Mouse (Mus musculus) gastrocnemius, adult 18-20 months (tissue): ENCODE results near the gene Dmgdh. TPM values are rescaled to one million over a fixed set of nuclear protein-coding genes. Genes with fewer than 3 reads are reported as not detected.

ENCODE experiments used
- DNase-seq: peaks from one replicate; pipeline ENCODE4 v3.0.0; 2021; ENCODE audit warnings: low spot score
- total RNA-seq, 2 experiments: library from RNA; stranded (reverse); gene quantifications; 2 replicates each; pipeline ENCODE4 v1.2.3; 2021

Gene Dmgdh
- total RNA-seq, 2 experiments from 2014 or later: 0.14 TPM; not detected in 1

GRCm38 (mm10) chr13:93707271-93707670 is 33.0 kb downstream of the Dmgdh start:
- DNase-seq: no peak

GRCm38 (mm10) chr13:93710325-93710724 is 36.1 kb downstream of the Dmgdh start:
- no peak for DNase-seq

DNA sequence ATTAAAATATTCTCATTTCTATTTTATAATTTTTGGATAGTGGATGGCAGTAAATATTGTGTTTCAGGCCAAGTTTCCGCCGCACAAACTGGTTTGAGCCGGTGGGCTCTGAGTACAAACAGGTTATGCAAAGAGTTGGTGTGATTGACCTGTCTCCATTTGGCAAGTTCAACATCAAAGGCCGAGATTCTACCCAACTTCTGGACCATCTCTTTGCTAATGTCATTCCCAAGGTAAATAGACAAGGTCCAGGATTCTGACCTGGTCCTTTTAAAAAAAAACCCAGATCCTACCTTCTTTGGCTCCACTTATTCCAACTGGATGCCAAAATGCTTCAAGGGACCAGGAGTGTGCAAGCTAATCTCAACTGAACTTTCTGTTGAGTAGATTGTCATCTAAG is 37.0 kb downstream of the Dmgdh start:
- no peak for DNase-seq

DNA sequence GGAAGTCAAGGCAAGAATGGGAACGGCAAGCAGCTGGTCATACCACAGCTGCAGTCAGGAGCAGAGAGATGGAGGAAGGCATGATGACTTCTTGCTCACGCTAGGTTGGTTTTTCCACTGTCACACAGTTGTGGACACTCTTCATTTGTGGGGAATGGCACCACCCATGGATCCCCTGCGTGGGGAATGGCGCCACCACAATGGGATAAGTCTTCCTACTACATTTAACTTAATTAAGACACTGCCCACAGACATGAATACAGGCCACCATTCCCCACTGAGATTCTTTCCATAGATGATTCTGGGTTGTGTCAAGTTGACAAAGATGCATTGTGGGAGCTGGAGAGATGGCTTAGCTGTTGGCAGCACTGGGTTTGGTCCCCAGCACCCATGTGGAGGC is 38.1 kb downstream of the Dmgdh start:
- no peak for DNase-seq

DNA sequence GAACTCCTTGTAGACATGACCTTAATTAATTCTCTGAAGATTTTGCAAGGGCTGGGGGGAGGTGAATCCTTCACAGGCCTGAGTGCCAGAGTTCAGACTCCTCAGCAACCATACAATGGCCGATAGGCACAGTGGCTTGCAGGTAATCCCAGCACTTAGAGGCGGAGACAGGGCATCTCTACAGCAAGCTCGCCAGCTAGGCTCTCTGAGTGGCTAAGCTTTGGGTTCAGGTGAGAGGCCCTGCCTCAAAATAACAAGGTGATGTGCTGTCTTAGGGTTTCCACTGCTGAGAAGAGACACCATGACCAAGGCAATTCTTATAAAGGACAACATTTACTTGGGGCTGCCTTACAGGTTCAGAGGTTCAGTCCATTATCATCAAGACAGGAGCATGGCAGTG is 39.6 kb downstream of the Dmgdh start:
- DNase-seq: no peak

DNA sequence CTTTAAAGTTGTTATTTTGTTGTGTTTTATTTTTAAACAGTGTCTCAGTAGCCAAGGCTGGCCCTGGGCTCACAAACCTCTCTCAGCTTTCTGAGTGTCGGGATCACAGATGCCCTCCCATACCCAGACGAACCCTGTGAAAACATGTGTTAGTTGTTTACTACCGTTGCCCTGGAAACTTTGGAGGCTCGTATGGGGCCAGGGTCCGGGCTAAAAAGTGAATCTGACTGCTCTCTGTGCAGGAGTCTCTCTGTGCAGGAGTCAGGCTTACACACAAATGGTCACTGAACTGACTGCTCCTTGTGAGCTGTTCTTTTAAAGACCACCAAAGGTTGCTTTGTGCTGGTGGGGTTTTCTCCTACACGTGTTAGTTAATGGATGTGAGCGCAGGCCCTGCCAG is 42.9 kb downstream of the Dmgdh start:
- no peak for DNase-seq

- DNase-seq: peak; percentile 51
These were observed 44.7 kb downstream of the Dmgdh start for GRCm38 (mm10) chr13:93718948-93719347.

DNA sequence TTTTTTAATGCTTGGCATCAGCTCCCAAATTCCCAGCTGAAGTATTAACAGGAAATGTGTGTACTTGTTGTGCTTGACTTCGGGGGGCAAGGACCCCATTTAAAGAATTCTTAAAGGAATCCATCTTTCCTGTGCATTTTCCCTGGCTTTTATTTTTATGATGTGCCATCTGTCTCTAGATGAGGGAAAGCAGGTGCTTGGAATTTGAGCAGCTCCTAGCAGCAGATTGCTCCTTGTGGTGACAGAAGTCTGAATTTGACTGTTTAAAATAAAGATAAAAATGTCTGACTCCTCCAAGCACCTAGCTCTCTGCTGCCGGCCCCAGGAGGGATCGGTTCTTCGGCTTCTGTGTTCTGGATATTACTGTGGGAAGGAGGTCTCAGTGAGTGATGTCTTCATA is 47.7 kb downstream of the Dmgdh start:
- no peak for DNase-seq

DNA sequence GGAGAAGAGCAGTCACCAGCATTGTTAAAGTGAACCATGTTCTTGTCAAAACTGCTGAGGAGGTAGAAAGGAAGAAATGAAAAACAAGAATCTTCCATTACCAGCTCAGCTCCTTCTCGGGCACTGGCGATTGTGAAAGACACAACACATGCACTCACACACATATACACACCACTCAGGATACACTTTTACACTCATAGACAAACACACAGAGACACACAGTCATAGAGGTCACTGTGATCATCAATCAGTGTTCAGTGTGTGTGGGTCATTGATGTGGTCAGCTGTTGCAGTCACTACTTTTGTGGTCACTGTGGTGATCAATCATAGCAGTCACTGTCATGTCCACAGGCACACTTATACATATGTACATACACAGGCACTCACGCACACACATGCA is 49.2 kb downstream of the Dmgdh start:
- DNase-seq: no peak

- no peak for DNase-seq
These were observed 50.0 kb downstream of the Dmgdh start for GRCm38 (mm10) chr13:93724206-93724605.

DNA sequence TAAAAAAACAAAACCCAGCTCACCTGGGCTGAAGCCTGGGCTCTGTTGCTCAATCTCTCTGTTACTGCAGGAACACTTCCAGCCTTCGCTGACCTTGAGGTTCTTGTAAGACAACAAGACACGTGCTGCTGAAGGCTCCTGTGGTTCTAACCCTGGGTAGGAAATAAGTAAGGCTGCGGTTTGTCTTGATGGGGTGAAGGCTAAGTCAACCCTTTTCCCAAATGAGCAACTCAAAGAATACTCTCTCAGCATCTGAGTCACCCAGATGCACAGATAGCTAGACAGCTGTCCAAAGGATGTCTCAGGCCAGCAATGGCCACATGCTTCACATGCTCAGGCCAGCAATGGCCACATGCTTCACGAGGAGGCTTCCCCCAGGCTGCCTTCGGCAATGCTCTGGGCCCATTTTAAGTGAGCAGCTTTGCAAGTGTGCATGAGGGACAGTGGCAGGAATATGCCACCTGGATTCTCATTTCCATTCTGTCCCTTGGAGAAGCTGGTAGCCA is 61.0 kb downstream of the Dmgdh start:
- DNase-seq: no peak

DNA sequence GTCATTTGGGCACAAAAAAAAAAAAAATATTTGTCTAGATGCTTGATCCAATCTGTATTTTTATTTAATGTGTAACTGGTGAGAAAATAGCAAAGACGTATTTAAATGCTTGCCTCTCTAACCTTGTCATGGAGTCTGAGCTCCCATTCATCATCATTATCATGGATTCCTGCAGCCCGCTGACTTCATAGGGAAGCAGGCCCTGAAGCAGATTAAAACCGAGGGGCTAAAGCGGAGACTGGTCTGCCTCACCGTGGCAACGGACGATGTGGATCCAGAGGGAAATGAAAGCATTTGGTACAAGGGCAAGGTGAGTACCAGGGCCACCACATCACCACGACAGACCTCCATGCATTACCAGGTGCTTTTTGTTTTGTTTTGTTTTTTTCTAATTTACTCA is 69.9 kb downstream of the Dmgdh start:
- no peak for DNase-seq

- DNase-seq: no peak
These were observed 78.6 kb downstream of the Dmgdh start for GRCm38 (mm10) chr13:93752597-93753400.

GRCm38 (mm10) chr13:93755084-93755483 is 80.9 kb downstream of the Dmgdh start:
- no peak for DNase-seq

DNA sequence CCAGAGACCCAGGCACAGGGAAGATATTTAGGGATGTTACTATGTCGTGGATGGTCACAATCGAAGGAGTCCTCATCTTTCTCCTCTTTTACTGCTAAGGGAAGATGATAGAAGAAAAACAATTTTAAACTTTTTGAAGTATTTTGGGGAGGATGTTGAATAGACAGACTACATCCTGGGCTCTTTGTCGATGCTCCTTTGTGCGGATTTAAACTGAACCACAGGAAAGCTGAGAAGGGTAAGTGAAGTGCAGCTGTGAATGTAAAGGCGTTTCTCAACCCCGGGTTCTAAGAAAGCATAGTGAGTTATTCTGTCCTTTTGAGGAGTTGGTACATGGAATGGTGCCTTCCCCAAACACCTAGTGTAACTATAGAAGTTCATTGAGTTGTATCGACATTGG is 82.4 kb downstream of the Dmgdh start:
- no peak for DNase-seq

GRCm38 (mm10) chr13:93757514-93757913 is 83.3 kb downstream of the Dmgdh start:
- no peak for DNase-seq

DNA sequence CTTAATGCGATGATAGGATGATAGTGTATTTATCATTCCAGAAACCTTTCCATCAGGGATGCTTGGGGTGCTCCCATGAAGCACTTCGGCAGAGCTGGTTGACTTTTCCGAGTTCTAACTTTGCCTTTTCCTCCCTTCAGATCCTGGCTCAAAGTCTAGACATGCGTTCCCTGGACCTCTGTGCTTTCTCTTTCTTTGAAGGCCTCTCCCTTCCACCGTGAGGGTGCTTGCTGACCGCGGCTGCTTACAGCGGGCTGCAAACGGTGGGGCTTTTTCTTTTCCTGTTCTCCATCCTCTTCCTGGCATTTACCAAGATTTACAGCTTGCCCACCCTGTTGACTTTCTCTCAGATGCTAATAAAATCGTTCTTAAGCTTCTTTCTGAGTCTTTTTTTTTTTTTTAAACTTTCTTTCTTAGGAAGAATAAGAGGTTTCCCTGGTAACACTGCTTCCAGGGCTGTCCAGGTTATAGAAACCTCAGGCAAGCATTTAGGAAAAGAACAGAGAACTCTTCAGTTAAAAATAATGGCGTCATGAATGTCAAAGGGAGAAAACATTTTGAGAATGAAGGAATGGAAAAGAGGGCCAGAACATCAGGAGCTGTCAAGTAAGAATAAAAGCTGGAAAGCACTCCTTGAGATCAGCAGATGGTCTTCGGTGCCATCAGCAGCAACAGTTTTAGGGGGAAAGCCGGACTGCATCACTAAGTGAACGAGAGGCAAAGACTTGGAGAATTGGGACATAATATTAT is 84.1 kb downstream of the Dmgdh start:
- DNase-seq: no peak

GRCm38 (mm10) chr13:93761831-93762230 is 87.6 kb downstream of the Dmgdh start:
- no peak for DNase-seq

GRCm38 (mm10) chr13:93762879-93763278 is 88.6 kb downstream of the Dmgdh start:
- DNase-seq: no peak

DNA sequence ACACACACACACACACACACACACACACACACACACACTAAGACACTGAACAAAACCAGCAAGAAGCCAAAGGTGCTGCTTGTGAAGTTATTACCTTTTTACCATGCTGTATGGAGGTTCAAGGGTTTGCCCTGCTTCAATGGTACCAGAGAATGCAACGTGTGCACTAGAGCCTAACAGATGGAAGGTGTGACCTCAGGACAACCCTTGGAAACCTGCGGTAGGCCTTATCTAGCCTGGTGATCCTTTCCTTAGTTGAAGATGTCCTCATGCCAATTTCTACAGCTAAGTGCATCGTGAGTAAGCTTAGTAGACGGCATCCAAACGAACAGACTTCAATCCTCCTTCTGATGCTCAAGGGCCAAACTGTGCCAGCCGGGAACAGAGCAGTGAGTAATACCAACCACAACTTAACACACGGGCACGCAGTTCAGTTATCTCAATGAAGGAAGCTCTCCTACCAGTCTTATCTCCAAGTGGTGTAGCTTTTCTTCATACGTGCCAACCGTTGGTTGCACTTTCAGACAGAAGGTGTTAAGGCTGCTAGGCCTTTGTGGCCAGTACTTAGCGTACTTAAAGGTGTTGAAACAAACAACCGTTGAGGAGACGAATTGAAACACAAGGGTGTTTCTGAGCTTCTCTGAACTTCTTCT is 90.2 kb downstream of the Dmgdh start:
- no peak for DNase-seq

- DNase-seq: no peak
These were observed 96.9 kb downstream of the Dmgdh start for GRCm38 (mm10) chr13:93771031-93771587.
